Mouse (Mus musculus) forebrain, embryonic 15.5 days (tissue): ENCODE measurements at regions not wholly inside any gene's neighbourhood (a gene's known extent, or its start where the extent isn't known, plus 50 kb on each side); places are given as distances from the start of the nearest gene placed in this dataset.

Source experiments
- ATAC-seq: fragments of 200-750 bp; cut with Nextera tagmentation; replicated peaks from 2 replicates; pipeline ENCODE4 v1.8.0; 2017; ENCODE audit warnings: mild to moderate bottlenecking, moderate TSS enrichment, moderate library complexity
- H3K27ac ChIP-seq: fragments of 300-500 bp; sonication (generic); replicated peaks from 2 replicates; pipeline ENCODE4 v1.5.1; 2015; ENCODE audit warnings: mild to moderate bottlenecking, inconsistent platforms
- H3K27me3 ChIP-seq: fragments of 300-500 bp; sonication (generic); 2 replicates; pipeline ENCODE4 v1.6.1; 2015; ENCODE audit warnings: inconsistent platforms
- H3K36me3 ChIP-seq: fragments of 300-500 bp; sonication (generic); 2 replicates; pipeline ENCODE4 v1.6.1; 2015; ENCODE audit warnings: mild to moderate bottlenecking, inconsistent platforms
- H3K4me1 ChIP-seq: fragments of 300-500 bp; sonication (generic); 2 replicates; pipeline ENCODE4 v1.6.1; 2015; ENCODE audit warnings: inconsistent platforms
- H3K4me2 ChIP-seq: fragments of 300-500 bp; sonication (generic); replicated peaks from 2 replicates; pipeline ENCODE4 v1.6.1; 2015; ENCODE audit warnings: mild to moderate bottlenecking, inconsistent platforms
- H3K4me3 ChIP-seq: fragments of 300-500 bp; sonication (generic); 2 replicates; pipeline ENCODE4 v1.5.1; 2015; ENCODE audit warnings: mild to moderate bottlenecking, inconsistent platforms
- H3K9ac ChIP-seq: fragments of 300-500 bp; sonication (generic); replicated peaks from 2 replicates; pipeline ENCODE4 v1.6.1; 2015; ENCODE audit warnings: mild to moderate bottlenecking, inconsistent platforms
- H3K9me3 ChIP-seq: fragments of 300-500 bp; sonication (generic); 2 replicates; pipeline ENCODE4 v1.6.1; 2016; ENCODE audit warnings: inconsistent platforms
- WGBS: fragments of 180-500 bp; shearing (Covaris S2); methylation state at CpG from one replicate; pipeline ENCODE4 v1.1.7; 2015; ENCODE audit warnings: mixed read lengths; 5-methylcytosine and 5-hydroxymethylcytosine counted together

DNA sequence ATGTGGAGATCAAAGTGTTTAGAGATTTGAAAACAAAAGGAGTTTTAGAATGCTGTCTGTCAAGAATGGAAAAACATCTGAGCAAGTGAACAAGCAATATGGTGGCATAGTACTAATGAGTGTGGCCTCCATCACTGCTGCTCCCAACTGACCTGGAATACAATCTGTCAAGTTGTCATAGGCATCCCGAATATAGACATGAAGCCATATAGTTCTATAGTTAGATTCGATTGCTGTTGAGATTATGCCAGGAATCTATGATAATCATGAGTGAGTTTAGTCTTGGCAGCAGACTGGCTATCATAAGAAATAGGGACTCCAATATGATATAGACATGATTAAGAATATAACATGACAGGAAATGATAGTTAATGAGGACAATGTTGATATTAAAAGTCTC is 656.0 kb upstream of the Apob start:
- Histone ChIP-seq H3K9me3 (no peaks in the 10 kb centered on the region), H3K4me1 (no peaks in the 10 kb centered on the region), H3K27ac (0 out of 2 replicates have a peak overlapping the region, but pooled peaks have one; percentile 11), H3K27me3 (no peaks in the 10 kb centered on the region), H3K9ac (no peak overlapping the region), H3K36me3 (no peaks in the 10 kb centered on the region), H3K4me3 (no peak overlapping the region), H3K4me2 (no peak overlapping the region)
- ATAC-seq = no peak
- WGBS = 88% methylated on average over 2 of the region's 2 CpGs

DNA sequence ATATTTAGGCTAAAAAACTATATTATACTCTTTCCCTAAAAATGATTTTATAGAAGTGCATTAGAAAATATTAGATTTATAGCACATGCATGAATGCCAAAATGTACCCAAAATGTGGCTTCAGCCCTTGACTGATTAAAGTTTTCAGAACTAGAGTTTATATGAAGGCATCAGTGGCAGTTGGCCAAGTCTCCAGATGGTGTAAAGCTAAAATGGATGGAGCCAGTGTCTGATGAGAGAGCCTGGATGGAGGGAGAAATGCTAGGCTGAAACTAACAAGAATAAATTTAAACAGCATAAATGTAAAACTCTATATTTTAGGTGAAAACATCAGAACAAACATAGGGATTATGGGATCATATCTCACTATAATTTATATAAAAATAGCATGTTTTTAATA is 648.8 kb upstream of the Apob start:
- Histone ChIP-seq H3K27me3 (no peaks in the 10 kb centered on the region), H3K4me1 (no peaks in the 10 kb centered on the region), H3K4me3 (no peak overlapping the region), H3K9ac (no peak overlapping the region), H3K27ac (no peak overlapping the region), H3K4me2 (no peak overlapping the region), H3K36me3 (no peaks in the 10 kb centered on the region), H3K9me3 (no peaks in the 10 kb centered on the region)
- no peak for ATAC-seq
